Mouse (Mus musculus) liver, embryonic 15.5 days (tissue): Measurements from ENCODE around the gene Pak6. TPM values are rescaled to one million over a fixed set of nuclear protein-coding genes. Genes with fewer than 3 reads are reported as not detected.

ENCODE experiments used
- ATAC-seq: fragments of 200-750 bp; cut with Nextera tagmentation; 2 replicates; pipeline ENCODE4 v1.8.0; 2017; ENCODE audit warnings: moderate number of reproducible peaks, mild to moderate bottlenecking, moderate library complexity; ENCODE audit not compliant: insufficient read depth
- H3K27ac ChIP-seq: fragments of 300-500 bp; sonication (generic); replicated peaks from 2 replicates; pipeline ENCODE4 v1.5.1; 2015; ENCODE audit warnings: mild to moderate bottlenecking, inconsistent platforms
- H3K27me3 ChIP-seq: fragments of 300-500 bp; sonication (generic); 2 replicates; pipeline ENCODE4 v1.6.1; 2015; ENCODE audit warnings: mild to moderate bottlenecking, inconsistent platforms
- H3K36me3 ChIP-seq: fragments of 300-500 bp; sonication (generic); replicated peaks from 2 replicates; pipeline ENCODE4 v1.6.1; 2015; ENCODE audit warnings: moderate library complexity, mild to moderate bottlenecking, inconsistent platforms
- H3K4me1 ChIP-seq: fragments of 300-500 bp; sonication (generic); replicated peaks from 2 replicates; pipeline ENCODE4 v1.6.1; 2015; ENCODE audit warnings: inconsistent platforms
- H3K4me2 ChIP-seq: fragments of 300-500 bp; sonication (generic); 2 replicates; pipeline ENCODE4 v1.6.1; 2015; ENCODE audit warnings: moderate library complexity, mild to moderate bottlenecking, inconsistent platforms
- H3K4me3 ChIP-seq: fragments of 300-500 bp; sonication (generic); replicated peaks from 2 replicates; pipeline ENCODE4 v1.5.1; 2015; ENCODE audit warnings: mild to moderate bottlenecking, inconsistent platforms
- H3K9ac ChIP-seq: fragments of 300-500 bp; sonication (generic); 2 replicates; pipeline ENCODE4 v1.6.1; 2015; ENCODE audit warnings: moderate library complexity, mild to moderate bottlenecking, inconsistent platforms
- H3K9me3 ChIP-seq: fragments of 300-500 bp; sonication (generic); replicated peaks from 2 replicates; pipeline ENCODE4 v1.6.1; 2016; ENCODE audit warnings: inconsistent platforms
- WGBS: fragments of 180-500 bp; shearing (Covaris S2); methylation state at CpG from one replicate; pipeline ENCODE4 v1.1.7; 2015; ENCODE audit warnings: mixed read lengths; ENCODE audit not compliant: insufficient replicate concordance; 5-methylcytosine and 5-hydroxymethylcytosine counted together
- polyA plus RNA-seq: library from polyadenylated mRNA; unstranded; fragments of >200 nt; fragmentation: Nextera tagmentation; extraction: Ambion mirVana; gene quantifications from 2 replicates; pipeline ENCODE4 v1.2.1, GENCODE M21; 2015

Pak6 gene
- polyA plus RNA-seq, 1 experiment from 2014 or later = 0.45 TPM

DNA sequence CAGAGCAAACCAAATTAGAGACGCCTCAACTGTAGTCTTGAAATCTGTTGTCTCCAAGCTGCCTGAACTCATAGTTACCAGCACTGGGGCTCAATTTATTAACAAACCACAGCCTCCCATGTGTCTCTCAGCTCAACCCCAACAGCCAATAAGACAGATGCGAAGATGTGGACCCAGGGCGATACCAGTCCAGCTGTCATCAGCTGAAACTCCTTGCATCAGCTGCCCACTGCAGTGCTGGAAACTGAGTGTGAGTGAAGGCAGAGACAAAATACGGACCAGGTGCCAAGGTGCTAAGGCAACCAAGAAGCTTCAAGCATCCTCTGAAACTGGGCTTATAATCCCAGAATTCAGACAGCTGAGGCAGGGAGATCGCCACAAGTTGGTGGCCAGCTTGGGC lies 68.9 kb downstream of the Pak6 start:
- WGBS = 75% methylated on average over 5 of the region's 5 CpGs
- H3K27me3 ChIP-seq = peaks cover 50% of the 10 kb centered on the region
- H3K4me1 ChIP-seq = peaks cover 13% of the 10 kb centered on the region; the same call in 1 of the 2 replicates
- no peak for ATAC-seq
- H3K9ac ChIP-seq = no peak overlapping the region
- no peak overlapping the region for H3K27ac ChIP-seq
- no peak overlapping the region for H3K4me2 ChIP-seq
- H3K4me3 ChIP-seq = no peak overlapping the region
- no peaks in the 10 kb centered on the region for H3K36me3 ChIP-seq
- H3K9me3 ChIP-seq = no peaks in the 10 kb centered on the region

DNA sequence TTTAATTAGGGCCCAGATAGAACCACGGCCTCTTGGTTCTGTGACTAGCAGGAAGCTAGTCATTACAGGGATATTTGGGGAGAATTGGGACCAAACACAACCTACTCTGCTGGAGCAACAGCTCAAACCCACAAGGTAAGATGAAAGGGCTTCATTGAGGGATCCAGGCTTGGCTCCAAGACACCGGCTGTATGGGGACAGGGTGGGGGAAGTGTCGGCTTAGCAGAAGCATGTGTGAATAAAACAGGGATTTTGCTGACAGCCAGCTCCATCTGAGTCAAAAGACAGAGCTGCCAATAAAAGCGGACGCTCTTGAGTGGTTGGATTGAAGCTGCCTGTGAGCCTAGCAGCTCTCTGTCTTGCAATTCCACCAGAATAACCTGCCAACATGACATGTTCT lies 70.2 kb downstream of the Pak6 start:
- Histone ChIP-seq H3K4me3 (no peak overlapping the region), H3K4me1 (peaks cover 13% of the 10 kb centered on the region; the same call in 1 of the 2 replicates), H3K36me3 (no peaks in the 10 kb centered on the region), H3K27me3 (peaks cover 36% of the 10 kb centered on the region), H3K27ac (no peak overlapping the region), H3K4me2 (no peak overlapping the region), H3K9me3 (no peaks in the 10 kb centered on the region), H3K9ac (no peak overlapping the region)
- WGBS = 67% methylated on average over 5 of the region's 5 CpGs
- no peak for ATAC-seq

GRCm38 (mm10) chr2:118740341-118740740 lies 77.2 kb downstream of the Pak6 start:
- H3K27ac ChIP-seq = no peak overlapping the region
- no peaks in the 10 kb centered on the region for H3K9me3 ChIP-seq
- no peak overlapping the region for H3K4me3 ChIP-seq
- peaks cover 45% of the 10 kb centered on the region for H3K27me3 ChIP-seq
- no peak overlapping the region for H3K4me2 ChIP-seq
- H3K4me1 ChIP-seq = peaks cover 16% of the 10 kb centered on the region
- WGBS = 16% methylated on average over 3 of the region's 3 CpGs
- no peaks in the 10 kb centered on the region for H3K36me3 ChIP-seq
- no peak overlapping the region for H3K9ac ChIP-seq
- ATAC-seq = no peak

GRCm38 (mm10) chr2:118741183-118741582 lies 78.1 kb downstream of the Pak6 start:
- 54% methylated on average over 9 of the region's 9 CpGs for WGBS
- ATAC-seq = no peak
- peaks cover 45% of the 10 kb centered on the region for H3K27me3 ChIP-seq
- no peaks in the 10 kb centered on the region for H3K36me3 ChIP-seq
- no peak overlapping the region for H3K4me3 ChIP-seq
- peaks cover 20% of the 10 kb centered on the region for H3K4me1 ChIP-seq
- H3K9me3 ChIP-seq = no peaks in the 10 kb centered on the region
- no peak overlapping the region for H3K4me2 ChIP-seq
- H3K27ac ChIP-seq = no peak overlapping the region
- H3K9ac ChIP-seq = no peak overlapping the region

DNA sequence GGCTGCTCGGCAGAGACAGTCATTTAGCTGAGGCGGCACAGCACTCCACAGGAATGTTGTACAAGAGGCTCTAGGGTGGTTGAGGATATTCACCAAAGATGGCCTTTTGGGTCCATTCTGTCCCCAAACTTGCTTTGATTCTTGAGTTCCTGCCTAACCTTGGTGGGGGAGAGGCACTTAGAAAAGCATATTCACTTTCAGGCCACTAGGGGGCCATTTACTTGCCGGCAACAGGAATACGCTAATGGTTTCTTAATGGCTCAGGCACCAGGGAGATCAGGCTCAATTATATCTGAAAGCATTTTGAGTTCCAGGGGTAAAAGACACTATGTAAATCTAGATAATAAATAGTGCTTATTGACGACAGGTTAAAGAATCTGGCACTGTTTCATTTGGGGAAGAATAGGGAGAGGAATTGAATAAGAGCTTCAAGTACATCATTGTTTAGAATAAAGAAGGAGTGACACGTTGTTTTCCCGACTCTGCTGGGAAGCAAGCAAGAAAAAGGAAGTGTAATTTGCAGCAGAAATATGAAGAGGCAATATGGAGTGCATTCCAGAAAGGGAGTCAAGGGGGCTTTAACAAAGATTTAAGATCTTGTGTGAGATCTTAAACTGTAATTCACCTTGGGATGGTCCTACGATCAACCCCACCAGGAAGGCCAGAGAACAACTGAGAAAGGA lies 80.3 kb downstream of the Pak6 start:
- 24% methylated on average over 8 of the region's 8 CpGs for WGBS

GRCm38 (mm10) chr2:118744621-118745020 lies 81.5 kb downstream of the Pak6 start:
- Histone ChIP-seq H3K9ac (peak overlapping the region; percentile 92; the same call in 1 of the 2 replicates), H3K4me1 (peaks cover 51% of the 10 kb centered on the region), H3K36me3 (peaks cover 18% of the 10 kb centered on the region), H3K27ac (no peak overlapping the region), H3K27me3 (peaks cover 39% of the 10 kb centered on the region), H3K4me2 (peak overlapping the region; percentile 100), H3K4me3 (peak overlapping the region; percentile 94), H3K9me3 (no peaks in the 10 kb centered on the region)
- 13% methylated on average over 7 of the region's 7 CpGs for WGBS
- no peak for ATAC-seq

More for the DNA sequence above, 80.3 kb downstream of the Pak6 start:
- ATAC-seq = no peak
- H3K27me3 ChIP-seq = peaks cover 45% of the 10 kb centered on the region
- H3K36me3 ChIP-seq = 0 out of 2 replicates have a peak, but pooled peaks cover 6% of the 10 kb centered on the region
- peaks cover 41% of the 10 kb centered on the region for H3K4me1 ChIP-seq
- no peak overlapping the region for H3K4me2 ChIP-seq
- H3K27ac ChIP-seq = no peak overlapping the region
- no peaks in the 10 kb centered on the region for H3K9me3 ChIP-seq
- H3K9ac ChIP-seq = no peak overlapping the region
- H3K4me3 ChIP-seq = no peak overlapping the region

GRCm38 (mm10) chr2:118745232-118745884 lies 82.3 kb downstream of the Pak6 start, which contains the start of gene Inafm2:
Inafm2 (plus strand) TSS chr2:118745758.
- Histone ChIP-seq H3K27me3 (peaks cover 36% of the 10 kb centered on the region), H3K27ac (peak within 1 kb of the TSS; percentile 68), H3K9me3 (no peaks in the 10 kb centered on the region), H3K9ac (peak within 1 kb of the TSS; percentile 92), H3K4me1 (peaks cover 57% of the 10 kb centered on the region), H3K4me3 (peak within 1 kb of the TSS; percentile 94), H3K4me2 (peak within 1 kb of the TSS; percentile 100), H3K36me3 (peaks cover 21% of the 10 kb centered on the region)
- WGBS = 1% methylated on average over 56 of the region's 57 CpGs
- peak; percentile 86 for ATAC-seq

DNA sequence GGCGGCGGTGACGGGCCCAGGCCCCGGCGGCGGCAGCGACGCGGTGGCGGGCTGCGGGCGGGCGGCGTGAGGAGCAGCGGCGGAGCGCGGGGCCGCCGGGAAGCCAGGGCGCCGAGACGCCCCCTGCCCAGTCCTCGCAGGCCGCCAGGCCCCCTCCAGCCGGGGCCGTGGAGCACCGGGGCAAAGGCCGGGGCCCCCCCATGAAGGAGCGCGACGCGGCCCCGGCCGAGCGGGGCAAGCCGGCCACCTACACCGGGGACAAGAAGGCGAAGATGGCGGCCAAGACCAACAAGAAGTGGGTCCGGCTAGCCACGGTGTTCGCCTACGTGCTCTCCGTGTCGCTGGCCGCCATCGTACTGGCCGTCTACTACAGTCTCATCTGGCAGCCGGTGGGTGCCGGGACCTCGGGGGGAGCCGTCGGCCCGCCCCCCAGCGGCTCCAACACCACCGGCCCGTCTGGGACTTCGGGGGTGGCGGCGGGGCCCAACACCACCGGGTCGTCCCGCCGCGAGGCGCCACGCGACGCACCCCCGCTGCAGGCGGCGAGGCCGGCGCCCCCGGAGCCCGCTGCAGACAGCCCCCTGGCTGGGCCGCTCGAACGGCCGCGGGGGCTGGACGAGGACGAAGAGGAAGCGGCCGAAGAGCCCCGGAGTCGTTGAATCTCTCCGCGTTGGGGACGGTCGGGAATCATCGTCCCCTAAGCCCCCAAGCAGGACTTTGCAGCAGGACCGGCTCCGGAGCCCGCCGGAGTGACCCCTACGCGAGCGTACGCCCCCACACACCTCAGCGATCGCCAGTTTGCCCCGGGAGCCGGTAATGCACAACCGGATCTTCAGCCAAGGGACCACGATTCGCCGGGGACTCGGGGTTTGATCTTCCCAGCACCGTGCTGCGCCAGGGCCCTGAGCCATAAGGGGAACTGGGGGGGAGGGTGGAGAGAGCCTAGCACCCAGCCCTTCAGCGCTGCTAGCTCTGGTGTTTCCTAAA lies 83.1 kb downstream of the Pak6 start:
- Histone ChIP-seq H3K4me1 (peaks cover 64% of the 10 kb centered on the region), H3K9me3 (no peaks in the 10 kb centered on the region), H3K4me3 (peak overlapping the region; percentile 94), H3K36me3 (peaks cover 21% of the 10 kb centered on the region), H3K4me2 (peak overlapping the region; percentile 100), H3K27me3 (peaks cover 32% of the 10 kb centered on the region), H3K9ac (peak overlapping the region; percentile 92), H3K27ac (peak overlapping the region; percentile 68)
- ATAC-seq = peak; percentile 51
- WGBS = under 1% methylated on average over 113 of the region's 113 CpGs

GRCm38 (mm10) chr2:118747301-118747960 lies 84.3 kb downstream of the Pak6 start:
- Histone ChIP-seq H3K4me3 (peak overlapping the region; percentile 94), H3K27ac (peak overlapping the region; percentile 9; the same call in 1 of the 2 replicates), H3K36me3 (peaks cover 21% of the 10 kb centered on the region), H3K4me2 (peak overlapping the region; percentile 100), H3K4me1 (peaks cover 76% of the 10 kb centered on the region), H3K9me3 (no peaks in the 10 kb centered on the region), H3K9ac (peak overlapping the region; percentile 92; the same call in 1 of the 2 replicates), H3K27me3 (peaks cover 23% of the 10 kb centered on the region)
- ATAC-seq = no peak
- 33% methylated on average over 10 of the region's 10 CpGs for WGBS
